12 mouse cellular contexts compared by ENCODE assay signal in genomic region chr1:66003897-66004660, GRCm38 (mm10).
DNase-seq lines count a peak whose midpoint lies in the region; ATAC-seq and TF ChIP-seq lines count a peak whose summit lies in the region.
"Had no signal": no experiment of that assay in that cellular context is flagged by ENCODE, and none has a peak within 500 bp of the region (broad histone marks: within the 10 kb centered on the region; RNA-seq: fewer than 3 reads in every experiment).

No protein-coding gene starts in this region.

- H3K36me3 ChIP-seq in kidney, embryonic 14.5 days (ENCODE audit: control insufficient read depth, insufficient read depth, low read length): no peaks in the 10 kb centered on the region
- H3K36me3 ChIP-seq in hindbrain, postnatal 0 days (ENCODE audit: insufficient read depth, low read length): no peaks in the 10 kb centered on the region
- H3K36me3 ChIP-seq: liver, embryonic 12.5 days had no signal

- H3K27ac ChIP-seq in kidney, embryonic 14.5 days (ENCODE audit: low read depth, low read length): no peak overlapping the region
- no peak overlapping the region for H3K27ac ChIP-seq in hindbrain, postnatal 0 days
- H3K27ac ChIP-seq: gastrocnemius, adult 2 months; liver, embryonic 12.5 days had no signal

- no peak overlapping the region for H3K4me3 ChIP-seq in kidney, embryonic 14.5 days (ENCODE audit: low read length)
- no peak overlapping the region for H3K4me3 ChIP-seq in hindbrain, postnatal 0 days (ENCODE audit: low read length)
- H3K4me3 ChIP-seq: gastrocnemius, adult 2 months; liver, embryonic 12.5 days had no signal

- no peak overlapping the region for H3K9ac ChIP-seq in kidney, embryonic 14.5 days (ENCODE audit: low read depth, low read length)
- no peak overlapping the region for H3K9ac ChIP-seq in hindbrain, postnatal 0 days (replicated peaks; ENCODE audit: low read length)
- H3K9ac ChIP-seq: liver, embryonic 12.5 days had no signal

- DNase-seq in kidney, adult 9 months: no peak
- peak; percentile 65 for DNase-seq in embryo, embryonic 11.5 days (ENCODE audit: low read depth, low spot score)
- DNase-seq in hindbrain, postnatal 0 days (ENCODE audit: low spot score): peak; percentile 49
- peak; percentile 24 for DNase-seq in neural tube, embryonic 10.5 days (ENCODE audit: extremely low spot score, low spot score)
- no peak for DNase-seq in left cerebral cortex, adult 8-10 months (ENCODE audit: low spot score in 2 of 2)
- no peak for DNase-seq in thymus, postnatal 36 days
- DNase-seq: cerebellum, postnatal 36 days; gastrocnemius, adult 2 months; kidney, adult 18-20 months had no signal

- ATAC-seq in kidney, embryonic 14.5 days (ENCODE audit: low FRiP score, low TSS enrichment): peak; percentile 86
- no peak for ATAC-seq in hindbrain, postnatal 0 days
- ATAC-seq in megakaryocyte-erythroid progenitor cell, adult 5-6 weeks (replicated peaks; ENCODE audit: low FRiP score, low TSS enrichment, poor library complexity, severe bottlenecking): no peak
- ATAC-seq: liver, embryonic 12.5 days had no signal

- 18% methylated on average over 17 of the region's 17 CpGs for WGBS in kidney, embryonic 14.5 days
- 33% methylated on average over 17 of the region's 17 CpGs for WGBS in hindbrain, postnatal 0 days

- H3K9me3 ChIP-seq in kidney, embryonic 14.5 days (ENCODE audit: control insufficient read depth, low read length): no peaks in the 10 kb centered on the region
- H3K9me3 ChIP-seq in hindbrain, postnatal 0 days (ENCODE audit: low read length): no peaks in the 10 kb centered on the region
- H3K9me3 ChIP-seq: liver, embryonic 12.5 days had no signal

- H3K4me2 ChIP-seq in kidney, embryonic 14.5 days (replicated peaks; ENCODE audit: low read depth, low read length): peak overlapping the region; percentile 25; the same call in 1 of the 2 replicates
- H3K4me2 ChIP-seq in hindbrain, postnatal 0 days (ENCODE audit: low read depth, low read length): peak overlapping the region; percentile 27; the same call in 1 of the 2 replicates
- H3K4me2 ChIP-seq: liver, embryonic 12.5 days had no signal

- no peaks in the 10 kb centered on the region for H3K27me3 ChIP-seq in kidney, embryonic 14.5 days (ENCODE audit: control insufficient read depth, insufficient read depth, low read length)
- no peaks in the 10 kb centered on the region for H3K27me3 ChIP-seq in hindbrain, postnatal 0 days (ENCODE audit: insufficient read depth, low read length)
- H3K27me3 ChIP-seq: liver, embryonic 12.5 days had no signal

- 0 out of 2 replicates have a peak, but pooled peaks cover 4% of the 10 kb centered on the region for H3K4me1 ChIP-seq in kidney, embryonic 14.5 days (ENCODE audit: control insufficient read depth, insufficient read depth, low read length)
- no peaks in the 10 kb centered on the region for H3K4me1 ChIP-seq in hindbrain, postnatal 0 days (ENCODE audit: insufficient read depth, low read length)
- H3K4me1 ChIP-seq: liver, embryonic 12.5 days had no signal

- TF ChIP-seq CTCF in hindbrain, postnatal 0 days (IDR thresholded peaks at IDR 0.05; ENCODE audit: low read depth): no peak

Comparison
In these comparisons a context has a peak if more than half of its experiments do, and no peak if none do; other contexts are left out.
1. DNase-seq: peak in embryo, embryonic 11.5 days (single experiment), hindbrain, postnatal 0 days (single experiment) and neural tube, embryonic 10.5 days (single experiment); none in kidney, adult 9 months (single experiment), left cerebral cortex, adult 8-10 months (0 of 2) and thymus, postnatal 36 days (0 of 2).